Mouse (Mus musculus) kidney, postnatal 0 days (tissue): ENCODE measurements around the gene Gm21119. TPM values are rescaled to one million over a fixed set of nuclear protein-coding genes. Genes with fewer than 3 reads are reported as not detected.
A peak's percentile ranks its signal among the peaks of the same experiment; 100 is the strongest.
"Not testable (repeated sequence)": the region's sequence is repeated elsewhere in the genome, so short reads cannot be mapped to it uniquely, and the experiment has no call there.

Experiments
- ATAC-seq: fragments of 200-750 bp; cut with Nextera tagmentation; replicated peaks from 2 replicates; pipeline ENCODE4 v1.8.0; 2017; ENCODE audit warnings: low read depth, moderate number of reproducible peaks, moderate TSS enrichment, moderate library complexity; ENCODE audit not compliant: low FRiP score
- DNase-seq: peaks from one replicate; pipeline ENCODE4 v3.0.0-alpha.2; 2016; ENCODE audit warnings: low spot score
- H3K27ac ChIP-seq: fragments of 300-500 bp; sonication (generic); 2 replicates; pipeline ENCODE4 v1.5.1; 2014; ENCODE audit warnings: mild to moderate bottlenecking
- H3K27me3 ChIP-seq: fragments of 300-500 bp; sonication (generic); 2 replicates; pipeline ENCODE4 v1.6.1; 2014; ENCODE audit warnings: low read length, mixed read lengths; ENCODE audit not compliant: insufficient read depth
- H3K36me3 ChIP-seq: fragments of 300-500 bp; sonication (generic); 2 replicates; pipeline ENCODE4 v1.6.1; 2014; ENCODE audit warnings: low read length, mixed read lengths; ENCODE audit not compliant: insufficient read depth
- H3K4me1 ChIP-seq: fragments of 300-500 bp; sonication (generic); replicated peaks from 2 replicates; pipeline ENCODE4 v1.6.1; 2014; ENCODE audit warnings: antibody characterized with exemption, low read length, mixed read lengths; ENCODE audit not compliant: insufficient read depth
- H3K4me2 ChIP-seq: fragments of 300-500 bp; sonication (generic); 2 replicates; pipeline ENCODE4 v1.6.1; 2014; ENCODE audit warnings: mild to moderate bottlenecking, low read length, moderate library complexity, mixed read lengths
- H3K4me3 ChIP-seq: fragments of 300-500 bp; sonication (generic); replicated peaks from 2 replicates; pipeline ENCODE4 v1.5.1; 2014; ENCODE audit warnings: low read depth, low read length
- H3K9ac ChIP-seq: fragments of 300-500 bp; sonication (generic); 2 replicates; pipeline ENCODE4 v1.6.1; 2014; ENCODE audit warnings: low read depth, low read length
- H3K9me3 ChIP-seq: fragments of 300-500 bp; sonication (generic); replicated peaks from 2 replicates; pipeline ENCODE4 v1.6.1; 2016; ENCODE audit warnings: low read length, inconsistent platforms, mixed read lengths
- WGBS: fragments of 180-500 bp; shearing (Covaris S2); extraction: QIAGEN DNeasy Blood & Tissue Kit; methylation state at CpG from one replicate; pipeline ENCODE4 v1.1.7; 2014; 5-methylcytosine and 5-hydroxymethylcytosine counted together
- polyA plus RNA-seq: library from polyadenylated mRNA; unstranded; fragments of >200 nt; fragmentation: Nextera tagmentation; extraction: Ambion mirVana; gene quantifications from 2 replicates; pipeline ENCODE4 v1.2.1, GENCODE M21; 2015

Gene Gm21119
- 0.09 TPM in 1 of 2 replicates, not detected in the other for polyA plus RNA-seq

- not testable (repeated sequence) for H3K4me1 ChIP-seq, H3K27me3 ChIP-seq, H3K9me3 ChIP-seq, H3K4me3 ChIP-seq, ATAC-seq, H3K27ac ChIP-seq, H3K36me3 ChIP-seq, DNase-seq, H3K4me2 ChIP-seq, H3K9ac ChIP-seq
- no CpG with 5 or more reads among the region's 2 CpGs for WGBS
Measured at GRCm38 (mm10) chr8:20614619-20615018, at the start of gene Gm21119. Gm21119 (plus strand) TSS chr8:20614919.

- not testable (repeated sequence) for H3K4me3 ChIP-seq, H3K9ac ChIP-seq, ATAC-seq, H3K4me2 ChIP-seq, H3K9me3 ChIP-seq, DNase-seq, H3K36me3 ChIP-seq, H3K27ac ChIP-seq, H3K4me1 ChIP-seq, H3K27me3 ChIP-seq
- WGBS: no CpG with 5 or more reads among the region's 1 CpGs
Measured at GRCm38 (mm10) chr8:20566753-20567152, 48.0 kb upstream of the Gm21119 start.

- H3K4me2 ChIP-seq, H3K27ac ChIP-seq, DNase-seq, H3K4me1 ChIP-seq, H3K27me3 ChIP-seq, ATAC-seq, H3K4me3 ChIP-seq, H3K9ac ChIP-seq, H3K9me3 ChIP-seq, H3K36me3 ChIP-seq: not testable (repeated sequence)
- 92% methylated on average over 3 of the region's 6 CpGs for WGBS
Measured at GRCm38 (mm10) chr8:20581081-20581480, 33.6 kb upstream of the Gm21119 start.

GRCm38 (mm10) chr8:20582772-20583171, 31.9 kb upstream of the Gm21119 start:
- not testable (repeated sequence) for ATAC-seq, DNase-seq, H3K9ac ChIP-seq, H3K27me3 ChIP-seq, H3K36me3 ChIP-seq, H3K4me3 ChIP-seq, H3K9me3 ChIP-seq, H3K4me1 ChIP-seq, H3K27ac ChIP-seq, H3K4me2 ChIP-seq
- 85% methylated on average over 4 of the region's 6 CpGs for WGBS

GRCm38 (mm10) chr8:20588268-20589177, 26.2 kb upstream of the Gm21119 start:
- H3K9me3 ChIP-seq, H3K4me1 ChIP-seq, H3K27ac ChIP-seq, H3K4me2 ChIP-seq, H3K36me3 ChIP-seq, H3K27me3 ChIP-seq, H3K4me3 ChIP-seq, H3K9ac ChIP-seq: not testable (repeated sequence)
- 36% methylated on average over 3 of the region's 12 CpGs for WGBS
- ATAC-seq (peak; percentile 74; the same call in 1 of the 2 replicates), DNase-seq (peak; percentile 33)

- H3K4me1 ChIP-seq, H3K4me2 ChIP-seq, H3K9me3 ChIP-seq, H3K4me3 ChIP-seq, H3K36me3 ChIP-seq, H3K9ac ChIP-seq, H3K27me3 ChIP-seq, H3K27ac ChIP-seq, DNase-seq: not testable (repeated sequence)
- WGBS: 76% methylated on average over 2 of the region's 4 CpGs
- ATAC-seq: peak; percentile 69
Measured at GRCm38 (mm10) chr8:20589178-20589539, 25.6 kb upstream of the Gm21119 start.

- not testable (repeated sequence) for H3K4me3 ChIP-seq, H3K27ac ChIP-seq, H3K9me3 ChIP-seq, DNase-seq, H3K4me1 ChIP-seq, H3K27me3 ChIP-seq, ATAC-seq, H3K9ac ChIP-seq, H3K4me2 ChIP-seq, H3K36me3 ChIP-seq
- WGBS: 78% methylated on average over 3 of the region's 9 CpGs
Measured at GRCm38 (mm10) chr8:20590117-20590997, 24.4 kb upstream of the Gm21119 start.

GRCm38 (mm10) chr8:20591002-20591401, 23.7 kb upstream of the Gm21119 start:
- not testable (repeated sequence) for H3K9me3 ChIP-seq, H3K4me2 ChIP-seq, H3K4me1 ChIP-seq, H3K9ac ChIP-seq, DNase-seq, H3K36me3 ChIP-seq, ATAC-seq, H3K27me3 ChIP-seq, H3K4me3 ChIP-seq, H3K27ac ChIP-seq
- 84% methylated on average over 4 of the region's 8 CpGs for WGBS

GRCm38 (mm10) chr8:20592732-20593272, 21.9 kb upstream of the Gm21119 start:
- H3K9ac ChIP-seq, H3K4me3 ChIP-seq, DNase-seq, H3K27ac ChIP-seq, H3K36me3 ChIP-seq, H3K4me1 ChIP-seq, H3K4me2 ChIP-seq, H3K9me3 ChIP-seq, ATAC-seq, H3K27me3 ChIP-seq: not testable (repeated sequence)
- 36% methylated on average over 1 of the region's 5 CpGs for WGBS
